Mouse (Mus musculus) heart, postnatal 0 days (tissue): ENCODE results near the gene Ugt1a6a. TPM values are rescaled to one million over a fixed set of nuclear protein-coding genes. Genes with fewer than 3 reads are reported as not detected.

Experiments
- ATAC-seq: fragments of 200-750 bp; cut with Nextera tagmentation; 2 replicates; pipeline ENCODE4 v1.8.0; 2017; ENCODE audit warnings: low read depth, moderate number of reproducible peaks, moderate library complexity; ENCODE audit not compliant: insufficient read depth
- DNase-seq: peaks from one replicate; pipeline ENCODE4 v3.0.0-alpha.2; 2016; ENCODE audit warnings: low spot score
- H3K27ac ChIP-seq: fragments of 300-500 bp; sonication (generic); 2 replicates; pipeline ENCODE4 v1.5.1; 2014; ENCODE audit warnings: low read depth, mild to moderate bottlenecking
- H3K27me3 ChIP-seq: fragments of 300-500 bp; sonication (generic); 2 replicates; pipeline ENCODE4 v1.6.1; 2014; ENCODE audit warnings: low read length, mixed read lengths; ENCODE audit not compliant: control insufficient read depth, insufficient read depth
- H3K36me3 ChIP-seq: fragments of 300-500 bp; sonication (generic); replicated peaks from 2 replicates; pipeline ENCODE4 v1.6.1; 2014; ENCODE audit warnings: low read length, mixed read lengths; ENCODE audit not compliant: control insufficient read depth, insufficient read depth
- H3K4me1 ChIP-seq: fragments of 300-500 bp; sonication (generic); 2 replicates; pipeline ENCODE4 v1.6.1; 2014; ENCODE audit warnings: antibody characterized with exemption; ENCODE audit not compliant: control insufficient read depth, insufficient read depth
- H3K4me2 ChIP-seq: fragments of 300-500 bp; sonication (generic); 2 replicates; pipeline ENCODE4 v1.6.1; 2014; ENCODE audit warnings: low read depth, mild to moderate bottlenecking, low read length, moderate library complexity
- H3K4me3 ChIP-seq: fragments of 300-500 bp; sonication (generic); 2 replicates; pipeline ENCODE4 v1.5.1; 2014; ENCODE audit warnings: low read depth, low read length
- H3K9ac ChIP-seq: fragments of 300-500 bp; sonication (generic); replicated peaks from 2 replicates; pipeline ENCODE4 v1.6.1; 2014; ENCODE audit warnings: low read depth, low read length, mixed read lengths
- H3K9me3 ChIP-seq: fragments of 300-500 bp; sonication (generic); replicated peaks from 2 replicates; pipeline ENCODE4 v1.6.1; 2016; ENCODE audit warnings: low read length; ENCODE audit not compliant: control insufficient read depth
- CTCF ChIP-seq: IDR thresholded peaks from 2 replicates; pipeline ENCODE4 v1.5.1; 2016; ENCODE audit warnings: antibody characterized with exemption, control low read depth, low read depth
- EP300 ChIP-seq: IDR thresholded peaks from 2 replicates; pipeline ENCODE4 v1.6.1; 2016; ENCODE audit warnings: antibody characterized with exemption, low read depth
- WGBS: fragments of 180-500 bp; shearing (Covaris S2); extraction: QIAGEN DNeasy Blood & Tissue Kit; methylation state at CpG from one replicate; pipeline ENCODE4 v1.1.7; 2014; 5-methylcytosine and 5-hydroxymethylcytosine counted together
- polyA plus RNA-seq: library from polyadenylated mRNA; unstranded; fragments of >200 nt; fragmentation: Nextera tagmentation; extraction: Ambion mirVana; gene quantifications from 2 replicates; pipeline ENCODE4 v1.2.1, GENCODE M21; 2015
- total RNA-seq: library from RNA; depleted of rRNA; stranded (reverse); fragments of >200 nt; gene quantifications from 2 replicates; pipeline ENCODE4 v1.2.3, GENCODE M21; 2014; ENCODE audit warnings: low replicate concordance

Gene Ugt1a6a
- total and polyA plus RNA-seq, 2 experiments from 2014 or later, result 0.66 to 2.2 TPM

DNA sequence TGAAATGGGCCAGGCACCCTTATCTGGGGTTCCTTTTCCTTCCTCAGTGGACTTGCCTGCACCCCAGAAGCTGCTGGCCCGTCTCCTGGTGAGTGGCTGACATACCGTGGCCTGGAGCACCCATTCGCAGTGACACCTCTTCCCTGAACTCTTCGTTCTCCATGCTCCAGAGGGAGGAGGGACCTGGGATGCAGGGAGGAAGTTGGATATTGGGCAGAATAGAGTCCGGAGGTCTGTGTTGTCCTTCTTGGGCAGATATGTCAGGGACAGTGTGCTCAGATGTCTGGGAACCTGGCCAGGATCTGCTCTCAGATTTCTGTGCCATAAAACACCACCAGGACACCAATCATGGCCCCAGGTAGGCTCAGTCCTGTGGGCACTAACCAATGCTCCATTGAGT, 105.5 kb downstream of the Ugt1a6a start:
- 64% methylated on average over 5 of the region's 5 CpGs for WGBS
- TF ChIP-seq CTCF, result no peak
- TF ChIP-seq EP300, result no peak
- Histone ChIP-seq H3K36me3 (no peaks in the 10 kb centered on the region), H3K4me2 (no peak overlapping the region), H3K27me3 (no peaks in the 10 kb centered on the region), H3K9ac (no peak overlapping the region), H3K9me3 (peaks cover 83% of the 10 kb centered on the region), H3K27ac (no peak overlapping the region), H3K4me1 (no peaks in the 10 kb centered on the region), H3K4me3 (no peak overlapping the region)
- ATAC-seq (no peak), DNase-seq (no peak)

DNA sequence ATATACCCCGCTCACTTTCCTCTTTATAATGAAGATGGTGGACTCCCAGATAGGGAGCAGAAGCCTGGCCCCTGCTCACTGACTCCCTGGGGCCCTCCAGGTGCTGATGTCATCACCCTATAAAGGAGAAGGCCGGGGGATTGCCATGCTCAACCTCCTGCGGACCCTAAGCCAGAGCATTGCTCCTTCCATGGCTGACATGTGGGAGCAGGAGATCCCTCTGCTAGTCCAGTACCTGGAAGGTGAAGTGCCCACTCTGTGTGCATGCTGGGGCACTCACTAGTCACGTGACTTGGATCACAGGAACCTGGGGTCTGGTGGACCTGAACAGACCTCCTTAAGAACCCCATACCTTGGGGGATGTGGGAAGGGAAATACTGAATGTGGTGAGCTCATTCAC, 106.0 kb downstream of the Ugt1a6a start:
- Histone ChIP-seq H3K27me3 (no peaks in the 10 kb centered on the region), H3K4me1 (no peaks in the 10 kb centered on the region), H3K36me3 (no peaks in the 10 kb centered on the region), H3K9ac (no peak overlapping the region), H3K27ac (no peak overlapping the region), H3K9me3 (peaks cover 81% of the 10 kb centered on the region), H3K4me3 (no peak overlapping the region), H3K4me2 (no peak overlapping the region)
- no peak for ATAC-seq
- 51% methylated on average over 4 of the region's 4 CpGs for WGBS
- DNase-seq, result no peak
- TF ChIP-seq CTCF (no peak), EP300 (no peak)

DNA sequence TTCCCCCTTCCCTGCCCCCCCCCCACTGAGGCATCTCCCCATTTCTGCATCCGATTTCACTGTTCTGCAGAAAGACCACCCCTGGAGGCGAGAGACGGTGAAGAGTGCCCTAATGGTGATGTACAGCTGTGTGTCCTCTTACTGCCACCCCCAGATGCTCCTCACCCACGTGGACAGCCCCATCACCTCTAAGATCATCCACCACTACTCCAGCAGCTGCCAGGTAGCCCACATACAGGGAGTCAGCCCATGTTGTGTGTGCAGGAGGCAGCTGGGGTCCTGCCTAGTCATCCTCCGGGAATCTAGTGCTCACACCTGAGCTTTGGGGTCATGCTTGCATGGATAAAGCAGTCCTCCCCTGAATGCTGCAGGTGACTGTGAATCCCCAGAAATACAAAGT, 109.3 kb downstream of the Ugt1a6a start:
- DNase-seq (no peak), ATAC-seq (no peak)
- Histone ChIP-seq H3K4me1 (no peaks in the 10 kb centered on the region), H3K9ac (no peak overlapping the region), H3K4me3 (no peak overlapping the region), H3K9me3 (peaks cover 81% of the 10 kb centered on the region), H3K36me3 (no peaks in the 10 kb centered on the region), H3K4me2 (no peak overlapping the region), H3K27ac (no peak overlapping the region), H3K27me3 (no peaks in the 10 kb centered on the region)
- WGBS, result 49% methylated on average over 5 of the region's 5 CpGs
- TF ChIP-seq CTCF (no peak), EP300 (no peak)

DNA sequence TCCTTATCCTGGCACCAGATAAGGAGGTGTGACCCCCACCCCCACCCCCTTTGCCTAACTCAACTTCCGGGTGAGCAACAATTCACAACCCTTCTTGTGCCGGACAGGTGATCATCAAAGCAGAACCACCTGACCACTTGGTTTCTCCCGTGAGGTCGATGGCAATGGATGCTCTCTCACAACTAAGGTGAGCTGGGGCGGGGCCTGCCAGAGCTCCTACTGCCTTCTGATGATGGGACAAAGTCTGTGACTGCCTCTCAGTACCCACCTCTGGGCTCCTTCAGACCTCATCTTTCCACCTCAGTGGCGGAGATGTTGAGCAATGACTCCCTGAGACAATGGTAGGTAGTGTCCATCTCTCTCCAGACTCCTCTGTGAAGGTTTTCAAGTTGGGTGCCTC, 111.3 kb downstream of the Ugt1a6a start:
- no peak for ATAC-seq
- no peak for DNase-seq
- no peak overlapping the region for H3K4me2 ChIP-seq
- H3K27me3 ChIP-seq, result no peaks in the 10 kb centered on the region
- H3K9ac ChIP-seq, result no peak overlapping the region
- H3K36me3 ChIP-seq, result no peaks in the 10 kb centered on the region
- peaks cover 81% of the 10 kb centered on the region for H3K9me3 ChIP-seq
- 65% methylated on average over 6 of the region's 6 CpGs for WGBS
- H3K4me1 ChIP-seq, result no peaks in the 10 kb centered on the region
- H3K4me3 ChIP-seq, result no peak overlapping the region
- H3K27ac ChIP-seq, result no peak overlapping the region
- no peak for TF ChIP-seq CTCF
- TF ChIP-seq EP300, result no peak

DNA sequence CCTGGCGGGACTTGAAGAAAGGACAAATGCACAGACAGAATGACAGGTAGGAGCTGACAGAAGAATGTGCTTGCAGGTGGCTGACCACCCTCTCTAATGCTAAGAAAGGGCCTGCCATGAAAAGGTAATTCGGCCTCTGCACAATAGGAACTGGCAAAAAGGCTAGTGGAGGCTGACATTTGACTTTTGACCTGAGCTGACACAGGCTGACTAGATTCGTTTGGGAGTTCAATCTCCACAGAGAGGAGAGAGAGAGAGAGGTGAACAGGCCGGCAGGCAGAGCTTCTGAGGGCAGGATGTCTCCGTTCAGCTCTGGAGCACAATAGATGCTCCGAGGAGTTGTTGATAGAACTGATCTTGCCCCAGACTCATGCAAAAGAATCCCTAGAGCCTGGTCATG, 111.8 kb downstream of the Ugt1a6a start:
- no peak overlapping the region for H3K27ac ChIP-seq
- TF ChIP-seq EP300 (no peak), CTCF (no peak)
- H3K36me3 ChIP-seq, result no peaks in the 10 kb centered on the region
- DNase-seq (no peak), ATAC-seq (no peak)
- no peaks in the 10 kb centered on the region for H3K27me3 ChIP-seq
- no peak overlapping the region for H3K4me2 ChIP-seq
- H3K9me3 ChIP-seq, result peaks cover 82% of the 10 kb centered on the region
- 36% methylated on average over 6 of the region's 6 CpGs for WGBS
- no peak overlapping the region for H3K4me3 ChIP-seq
- H3K9ac ChIP-seq, result no peak overlapping the region
- H3K4me1 ChIP-seq, result no peaks in the 10 kb centered on the region

DNA sequence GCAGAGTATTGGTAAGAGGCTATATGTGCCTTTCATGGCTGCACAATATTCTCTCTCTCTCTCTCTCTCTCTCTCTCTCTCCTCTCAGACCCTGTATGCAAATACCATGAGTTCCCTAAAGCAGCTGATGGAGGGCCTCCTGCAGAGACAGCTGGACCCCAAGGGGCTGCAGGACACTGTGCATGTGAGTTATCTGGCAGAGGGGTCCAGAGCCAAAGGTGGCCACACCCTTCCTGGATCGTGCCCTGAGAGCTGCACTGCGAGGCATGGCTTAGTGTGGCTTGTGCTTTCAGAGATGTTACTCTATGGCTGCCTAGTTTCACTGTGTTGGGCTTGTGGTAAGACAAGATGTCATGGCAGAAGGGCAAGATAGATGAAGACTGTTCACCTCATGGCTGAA, 113.1 kb downstream of the Ugt1a6a start:
- no peak overlapping the region for H3K9ac ChIP-seq
- H3K36me3 ChIP-seq, result no peaks in the 10 kb centered on the region
- H3K27me3 ChIP-seq, result no peaks in the 10 kb centered on the region
- no peaks in the 10 kb centered on the region for H3K4me1 ChIP-seq
- no peak overlapping the region for H3K27ac ChIP-seq
- 40% methylated on average over 2 of the region's 2 CpGs for WGBS
- ATAC-seq, result no peak
- TF ChIP-seq EP300 (no peak), CTCF (no peak)
- H3K4me2 ChIP-seq, result no peak overlapping the region
- H3K9me3 ChIP-seq, result peaks cover 77% of the 10 kb centered on the region
- H3K4me3 ChIP-seq, result no peak overlapping the region
- DNase-seq, result no peak
